Mouse (Mus musculus) ovary, postnatal 10 days (tissue): ENCODE results near the gene Smn1.
A peak's percentile ranks its signal among the peaks of the same experiment; 100 is the strongest.
"Not testable (repeated sequence)": the region's sequence is repeated elsewhere in the genome, so short reads cannot be mapped to it uniquely, and the experiment has no call there.

Source experiments
- DNase-seq: peaks from one replicate; pipeline ENCODE4 v3.0.0; 2022; ENCODE audit warnings: low spot score

The Smn1 gene

DNA sequence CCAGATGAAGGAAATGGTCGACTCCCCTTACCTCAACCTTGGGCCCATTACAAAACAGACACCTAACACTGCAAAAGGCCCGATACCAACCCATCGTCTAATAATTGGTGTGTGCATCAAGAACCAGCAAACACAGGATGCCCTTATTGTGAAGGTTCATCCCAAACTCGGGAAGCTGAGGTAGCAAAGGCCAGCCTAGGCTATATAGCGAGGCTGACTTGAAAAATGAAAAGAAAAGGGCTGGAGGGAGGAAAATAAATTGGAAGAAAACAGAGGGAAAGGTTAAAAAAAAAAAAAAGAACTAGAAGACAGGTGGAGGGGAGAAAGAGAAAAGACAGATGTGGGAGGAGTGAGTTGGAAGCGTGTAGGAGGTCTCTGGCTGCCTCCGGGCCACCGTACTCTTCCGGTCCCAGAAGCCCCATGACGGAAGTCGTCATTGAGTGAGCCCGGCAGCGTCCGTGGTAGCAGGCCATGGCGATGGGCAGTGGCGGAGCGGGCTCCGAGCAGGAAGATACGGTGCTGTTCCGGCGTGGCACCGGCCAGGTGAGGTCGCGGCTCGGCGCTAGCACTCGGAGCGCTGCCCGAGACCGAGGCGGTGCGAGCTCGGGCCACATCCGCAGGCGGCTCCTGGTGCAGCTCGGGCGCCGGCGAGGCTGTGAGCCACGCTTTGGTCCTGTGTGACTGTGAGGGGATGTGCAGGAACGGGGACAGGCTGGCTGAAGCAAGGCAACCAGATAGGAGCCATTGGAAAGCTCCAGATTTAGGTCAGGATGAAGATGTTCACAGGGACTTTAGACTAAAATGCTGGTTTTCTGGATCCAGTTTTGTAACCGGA lies at the start of gene Smn1:
TSS of gene Smn1 (plus strand) at position 430 of the 835 bp plus-strand sequence.
- peak; percentile 86 for DNase-seq

DNA sequence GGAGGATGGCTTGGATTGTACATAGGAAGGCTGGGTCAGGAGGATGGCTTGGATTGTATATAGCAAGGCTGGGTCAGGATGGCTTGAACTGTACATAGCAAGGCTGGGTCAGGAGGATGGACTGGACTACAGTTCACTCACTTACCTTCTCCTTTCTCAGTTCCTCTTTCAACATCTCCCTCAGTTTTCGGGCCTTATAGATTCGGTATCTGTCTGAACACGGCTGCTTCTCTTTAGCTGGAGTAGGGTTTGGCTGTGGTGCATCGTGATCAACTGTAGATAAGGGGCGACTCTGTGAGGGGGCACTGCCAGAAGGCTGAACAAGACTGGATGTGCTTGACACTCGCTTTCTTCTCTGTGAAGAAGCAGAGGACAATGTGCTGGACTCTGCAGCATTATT lies 25.8 kb upstream of the Smn1 start:
- no peak for DNase-seq

DNA sequence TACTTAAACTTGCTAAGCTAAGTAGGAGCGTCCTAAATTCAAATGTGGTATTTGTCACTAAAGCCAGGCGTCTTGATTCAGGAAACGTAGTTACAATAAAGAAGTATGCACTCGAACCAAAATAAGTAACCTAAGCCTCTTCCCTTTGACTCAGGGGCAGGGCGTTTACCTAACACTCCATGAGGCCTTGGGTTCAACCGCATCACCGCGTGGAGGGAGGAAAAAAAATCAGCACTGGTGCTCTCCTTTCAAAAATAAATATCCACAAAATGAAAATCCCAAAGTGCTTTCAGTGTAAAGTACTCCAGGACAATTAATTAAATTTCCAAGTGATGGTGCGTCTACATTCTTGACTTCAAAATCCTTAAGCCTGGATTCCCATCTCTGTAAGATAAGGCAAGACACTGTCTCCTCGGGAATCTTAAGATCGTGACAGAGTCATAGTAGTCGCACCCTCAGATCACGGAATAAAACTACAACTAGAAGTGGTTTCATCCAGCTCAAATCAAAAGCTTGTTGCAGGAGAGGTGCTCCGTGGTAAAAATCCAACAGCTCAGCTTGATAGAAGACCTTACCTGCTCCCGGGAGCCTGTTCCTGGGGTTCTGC lies 21.5 kb upstream of the Smn1 start:
- no peak for DNase-seq

DNA sequence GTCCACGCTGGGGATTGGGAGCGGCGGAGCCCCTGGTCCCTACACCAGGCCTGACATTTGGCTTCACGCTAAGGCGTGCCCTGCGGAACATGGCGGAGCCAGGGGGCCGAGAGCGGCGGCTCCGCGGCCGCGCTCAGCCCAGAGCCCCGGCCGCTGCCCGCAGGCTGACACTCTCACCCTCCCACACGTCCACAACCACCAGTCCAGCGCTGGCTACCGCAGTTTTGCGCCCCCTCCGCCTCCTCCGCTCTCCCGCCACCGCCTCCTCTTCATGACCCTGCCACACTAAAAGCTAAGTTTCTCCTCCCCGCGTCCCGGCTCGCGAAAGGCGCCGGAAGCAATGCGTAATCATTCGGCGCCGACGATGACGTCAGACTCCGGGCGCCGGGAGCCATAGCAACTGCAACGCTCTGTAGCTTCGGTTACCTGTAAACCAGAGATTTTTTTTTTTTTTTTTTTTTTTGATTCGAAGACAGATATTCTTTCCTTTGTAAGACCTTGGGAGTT lies 20.9 kb upstream of the Smn1 start, which contains the start of gene Bdp1:
TSS of gene Bdp1 (minus strand) at position 323 of the 507 bp plus-strand sequence.
- peak; percentile 95 for DNase-seq

DNA sequence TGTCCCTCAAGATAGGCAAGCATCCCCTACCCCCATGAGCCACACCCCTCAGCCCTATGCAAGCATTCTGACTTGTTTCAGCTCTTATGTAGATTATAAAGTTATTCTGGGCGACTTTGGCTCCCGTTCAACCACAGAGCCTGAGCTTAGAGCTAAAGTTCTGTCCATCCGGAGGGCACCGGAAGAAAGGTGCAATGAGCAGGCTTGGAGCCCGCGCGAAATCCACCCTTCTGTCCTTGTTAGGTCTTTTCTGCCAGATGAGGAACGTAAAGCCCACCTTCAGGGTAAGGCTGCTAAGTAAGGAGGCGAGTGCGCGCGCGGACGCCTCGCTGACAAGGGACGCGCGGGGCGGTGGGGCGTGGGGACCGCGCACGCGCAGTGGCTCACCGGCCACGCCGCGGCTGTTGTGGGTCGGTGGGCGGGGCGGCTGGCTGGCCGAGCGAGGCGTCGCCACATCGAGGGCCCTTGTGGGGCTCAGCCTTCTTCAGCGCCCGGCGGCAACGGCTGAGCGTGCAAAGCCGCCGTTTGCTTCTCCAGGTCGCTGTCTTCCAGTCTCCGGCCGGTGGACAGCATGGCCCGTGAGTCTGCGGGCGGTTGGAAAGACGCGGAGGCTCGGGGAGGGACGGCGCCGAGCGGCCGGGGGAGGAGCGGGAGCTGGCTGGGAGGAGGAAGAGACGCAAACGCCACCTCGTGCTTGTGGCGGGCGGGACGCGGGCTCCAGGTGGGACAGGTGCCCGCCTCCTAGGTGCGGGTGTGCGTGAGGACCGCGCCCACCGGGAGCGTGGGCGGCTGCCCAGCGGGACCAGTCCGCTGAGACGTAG lies 16.8 kb upstream of the Smn1 start, which contains the start of gene Serf1:
TSS of gene Serf1 (plus strand) at position 361 of the 821 bp plus-strand sequence.
- DNase-seq: peak; percentile 66

DNA sequence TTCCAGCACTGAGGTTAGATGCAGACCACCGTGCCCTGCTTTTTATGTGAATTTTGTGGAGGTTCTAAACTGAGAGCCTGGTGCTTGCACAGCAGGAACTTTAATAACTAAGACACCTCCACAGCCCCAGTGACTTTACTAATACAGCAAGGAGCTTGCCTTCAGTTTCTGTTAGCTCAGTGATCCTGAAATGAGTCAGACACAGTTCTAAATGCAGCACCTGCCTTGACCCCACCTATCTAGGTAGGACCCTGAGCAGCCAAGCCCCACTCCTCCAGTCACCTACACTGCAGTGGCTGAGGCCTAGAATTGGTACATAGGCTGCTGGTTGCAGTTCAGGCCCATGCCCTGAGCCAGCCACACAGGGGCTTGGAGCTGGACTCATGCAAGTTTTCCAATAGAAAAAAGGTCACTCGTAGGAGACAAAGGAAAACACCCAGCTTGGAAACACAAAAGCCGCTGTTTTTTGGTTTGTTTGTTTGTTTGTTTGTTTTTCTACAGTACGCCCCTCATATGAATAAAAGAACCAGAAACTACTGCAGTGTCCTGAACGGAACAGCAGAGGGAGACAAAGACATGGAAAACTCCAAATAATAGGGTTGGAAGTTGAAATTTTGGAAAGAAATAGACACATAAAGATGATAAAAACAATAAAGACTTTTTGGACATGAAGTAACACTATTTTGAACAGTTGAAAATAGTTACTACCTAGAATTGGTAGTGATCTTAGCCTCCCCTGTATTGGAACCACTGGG lies 12.3 kb upstream of the Smn1 start:
- no peak for DNase-seq

DNA sequence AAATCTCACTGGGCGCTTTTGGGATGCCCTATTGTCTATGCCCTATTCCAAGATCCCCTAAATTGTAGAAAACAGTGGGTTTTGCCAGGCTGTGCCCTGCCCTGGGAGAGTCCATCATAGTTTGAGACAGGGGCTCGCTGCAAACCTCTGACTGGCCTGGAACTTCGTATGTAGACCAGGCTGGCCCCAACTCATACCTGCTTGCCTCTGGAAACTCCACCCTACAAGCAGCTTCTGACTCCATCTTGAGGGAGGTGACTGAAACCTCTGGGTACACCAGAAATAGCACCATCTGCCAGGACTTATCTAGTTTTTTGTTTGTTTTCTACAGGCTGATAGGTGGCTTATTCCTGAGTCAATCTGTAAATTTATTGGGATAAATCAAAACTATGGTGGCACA lies 682 bp upstream of the Smn1 start:
- no peak for DNase-seq

DNA sequence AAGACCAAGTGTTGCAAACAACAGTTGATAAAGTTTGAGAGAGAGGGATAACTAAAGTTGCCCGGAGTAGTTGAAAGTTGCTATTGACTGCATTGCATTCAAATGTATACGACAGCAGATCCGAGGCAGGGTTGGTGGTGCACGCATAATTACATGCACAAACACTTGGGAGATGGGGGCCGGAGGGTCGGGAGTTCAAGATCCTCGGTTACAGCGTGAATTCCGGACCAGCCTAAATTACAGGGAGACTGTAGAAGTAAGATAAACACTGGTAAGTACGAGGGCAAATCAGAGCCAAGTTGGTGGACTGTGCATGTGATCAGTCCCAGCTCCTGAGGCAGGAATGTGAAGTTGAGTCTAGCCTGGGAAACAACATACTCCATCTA lies 599 bp downstream of the Smn1 start:
- no peak for DNase-seq

DNA sequence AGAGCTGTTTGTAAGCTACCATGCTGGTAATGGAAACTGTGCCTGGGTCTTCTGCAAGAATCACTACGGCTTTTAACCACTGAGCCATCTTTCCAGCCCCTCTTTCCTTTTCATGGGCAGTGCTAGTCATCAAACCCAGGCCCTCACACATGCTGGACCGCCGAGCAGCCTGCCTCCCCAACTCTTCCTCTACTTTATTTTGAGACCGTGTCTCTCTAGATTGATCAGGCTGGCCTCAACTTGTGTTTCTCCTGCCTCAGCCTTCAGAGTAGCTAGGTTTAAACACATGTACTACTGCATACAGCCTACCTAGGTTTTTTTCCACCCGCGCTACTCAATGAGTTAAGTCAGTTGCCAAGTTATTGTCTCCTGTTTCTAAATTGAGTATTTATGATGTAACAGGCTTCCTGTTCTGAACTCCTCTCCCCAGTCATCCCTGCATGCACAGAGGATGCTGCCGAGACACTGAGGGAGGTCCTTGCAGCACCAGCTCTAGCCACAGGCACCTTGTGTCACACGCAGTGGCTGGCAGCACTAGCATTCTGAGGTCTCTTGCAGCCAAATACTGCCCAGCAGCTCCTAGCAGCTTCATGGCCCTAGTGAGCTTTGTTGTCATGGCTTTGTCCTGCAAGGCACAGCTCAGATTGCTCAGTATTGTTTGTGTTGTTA lies 17.1 kb downstream of the Smn1 start:
- DNase-seq: no peak

DNA sequence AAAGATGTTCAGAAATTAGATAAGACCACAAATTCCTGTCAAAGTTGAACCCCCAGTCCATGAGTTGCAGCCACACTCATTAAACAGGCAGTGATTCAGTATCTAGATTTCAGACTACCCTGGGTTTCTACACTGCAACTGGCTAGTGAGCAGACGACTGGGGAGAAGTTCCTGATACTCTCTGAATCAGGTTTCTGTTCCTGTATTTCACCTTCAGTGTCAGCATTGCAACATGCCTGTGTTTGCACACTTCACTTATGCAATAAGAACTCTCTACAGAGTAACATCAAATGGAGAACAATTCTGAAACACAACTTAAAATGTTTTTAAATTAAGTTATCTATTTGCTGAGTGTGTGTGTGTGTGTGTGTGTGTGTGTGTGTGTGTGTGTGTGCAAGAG lies 28.0 kb downstream of the Smn1 start:
- DNase-seq: no peak

DNA sequence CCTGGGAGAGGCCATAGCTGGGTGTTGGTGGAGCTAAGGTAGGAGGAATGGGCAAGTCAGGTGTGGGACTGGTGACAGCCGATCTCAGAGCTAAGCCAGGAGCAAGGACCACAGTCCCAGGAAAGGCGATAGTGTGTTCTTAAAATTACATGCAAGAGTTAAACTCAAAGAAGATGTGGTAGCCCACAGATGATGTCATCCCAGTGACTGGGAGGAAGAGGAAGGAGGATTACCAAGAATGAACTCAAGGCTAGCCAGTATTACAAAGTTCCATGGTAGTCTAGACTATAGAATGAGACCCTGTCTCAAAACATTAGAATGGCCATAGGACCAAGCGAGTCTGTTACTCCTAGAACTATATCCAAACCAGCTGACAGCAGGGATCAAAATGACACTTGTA lies 32.0 kb downstream of the Smn1 start:
- DNase-seq: no peak

DNA sequence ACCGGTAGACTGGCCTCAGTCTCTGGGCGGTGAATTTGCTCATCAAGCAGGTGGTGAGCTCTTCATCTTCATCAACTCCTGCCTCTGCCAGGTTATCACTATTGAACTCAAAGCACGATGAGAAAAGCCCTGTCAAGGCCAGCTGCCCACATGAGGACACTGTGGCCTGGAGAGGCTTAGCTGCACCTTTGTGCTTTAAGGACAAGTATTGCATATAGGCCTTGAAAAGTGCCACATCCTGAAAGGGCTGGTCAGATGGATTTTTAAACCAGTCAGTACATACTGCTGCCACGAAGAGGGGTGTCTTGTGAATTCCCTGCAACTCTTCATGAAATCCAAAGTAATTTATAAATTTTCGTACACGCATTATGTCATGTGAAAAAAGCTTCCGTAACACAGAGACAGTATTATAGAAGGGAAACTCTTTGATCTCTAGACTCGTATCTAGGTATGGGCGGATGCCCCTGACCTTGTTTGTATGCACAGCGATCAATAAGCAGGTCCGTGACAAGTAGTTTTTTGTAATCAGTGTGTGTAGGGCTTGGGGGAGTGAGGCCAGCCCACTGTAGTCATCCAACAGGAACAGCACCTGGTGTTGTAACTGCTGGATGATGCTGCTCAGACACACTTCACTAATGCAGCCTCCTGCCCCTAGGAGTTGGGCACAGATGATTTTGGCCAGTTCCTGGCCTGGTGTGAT lies 36.7 kb downstream of the Smn1 start:
- not testable (repeated sequence) for DNase-seq

DNA sequence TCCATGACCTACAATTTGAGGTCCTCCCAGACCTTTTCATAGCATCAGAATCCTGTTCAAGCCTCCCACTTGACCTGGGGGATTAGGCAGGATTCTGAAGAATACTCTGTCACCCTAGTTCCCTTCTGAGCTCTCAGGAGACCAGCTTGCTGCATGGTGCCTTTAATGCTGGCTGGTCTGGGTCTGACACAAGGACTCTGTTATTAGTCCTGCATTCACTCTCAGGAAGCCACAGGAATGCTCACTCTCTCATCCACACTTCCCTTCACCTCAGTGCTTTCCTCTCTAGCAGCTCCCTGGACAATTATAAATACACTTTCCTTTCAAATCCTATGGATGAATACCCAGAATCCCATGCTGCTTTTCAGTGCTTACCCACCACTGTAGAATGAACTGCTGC lies 37.8 kb downstream of the Smn1 start:
- DNase-seq: not testable (repeated sequence)

DNA sequence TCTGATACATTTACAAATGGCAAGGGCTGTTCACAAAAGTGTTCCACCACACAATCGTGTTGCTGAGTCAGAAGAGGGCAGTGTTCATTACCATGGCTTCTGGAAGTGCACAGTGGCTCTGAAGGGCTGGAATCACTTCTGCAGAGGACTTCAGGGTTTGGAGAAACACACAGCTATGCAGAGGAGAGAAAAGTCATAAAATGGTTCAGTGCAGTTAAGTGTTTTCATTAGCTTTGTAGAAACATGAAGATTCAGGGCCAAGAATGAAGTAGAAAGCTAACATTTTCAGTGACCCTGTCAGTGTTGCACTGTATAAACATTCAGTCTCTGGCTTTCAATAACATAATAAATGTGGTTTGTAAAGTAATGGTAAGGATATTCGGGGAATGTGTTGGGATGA lies 41.7 kb downstream of the Smn1 start:
- DNase-seq: not testable (repeated sequence)

DNA sequence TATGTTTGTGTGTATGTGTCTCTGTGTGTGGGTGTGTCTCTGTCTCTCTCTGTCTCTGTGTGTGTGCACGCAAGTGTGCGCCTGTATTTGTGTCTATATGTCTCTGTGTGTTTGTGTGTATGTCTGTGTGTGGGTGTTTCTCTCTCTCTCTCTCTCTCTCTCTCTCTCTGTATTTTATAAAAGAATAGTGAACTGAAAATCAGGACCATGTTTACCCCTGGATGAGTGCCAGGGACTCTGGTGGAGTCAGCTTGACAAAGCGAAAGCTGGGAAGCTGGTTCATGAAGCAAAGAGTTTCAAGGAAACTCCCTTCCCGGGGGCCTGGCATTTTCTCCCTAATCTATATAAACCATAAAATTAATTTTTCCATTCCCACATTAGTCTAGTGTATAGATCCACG lies 49.7 kb downstream of the Smn1 start:
- not testable (repeated sequence) for DNase-seq

DNA sequence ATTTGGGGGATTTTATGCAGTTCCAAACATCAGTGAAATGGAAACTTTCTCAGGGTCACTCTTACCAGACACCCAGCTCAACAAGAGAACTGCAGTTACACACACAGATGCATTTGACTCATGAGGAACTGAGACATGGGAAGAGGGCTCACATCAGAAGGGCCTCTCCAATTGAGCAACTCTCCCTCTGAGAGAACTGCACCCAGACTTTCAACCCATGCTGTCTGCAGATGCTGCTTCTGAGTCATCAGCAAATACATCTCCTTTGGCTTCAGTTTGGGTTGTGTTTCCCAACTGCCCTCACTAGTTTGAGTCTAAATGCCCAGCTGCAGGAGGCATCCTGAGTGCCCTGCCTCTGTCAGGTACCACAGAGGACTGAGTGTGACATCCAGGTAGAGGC lies 58.5 kb downstream of the Smn1 start:
- DNase-seq: not testable (repeated sequence)
